Mouse (Mus musculus) cerebellum, adult 2 months (tissue): Measurements from ENCODE around the gene Ugt1a6b.

Experiments
- CTCF ChIP-seq: fragments of 200-500 bp; IDR thresholded peaks from 2 replicates; pipeline ENCODE4 v1.5.1; 2011; ENCODE audit warnings: low read depth, mild to moderate bottlenecking, control low read depth, low read length, moderate library complexity, borderline replicate concordance; ENCODE audit not compliant: insufficient read depth
- POLR2A ChIP-seq: fragments of 200-500 bp; IDR thresholded peaks from 2 replicates; pipeline ENCODE4 v1.6.1; 2011; ENCODE audit warnings: low read length, control low read depth, borderline replicate concordance; ENCODE audit not compliant: insufficient read depth

- no peak for TF ChIP-seq CTCF
- TF ChIP-seq POLR2A: no peak
Observed at GRCm38 (mm10) chr1:88249596-88249995, 146.5 kb downstream of the Ugt1a6b start.
